Comparison of ENCODE assay signal across 23 mouse cellular contexts in the genomic region with DNA sequence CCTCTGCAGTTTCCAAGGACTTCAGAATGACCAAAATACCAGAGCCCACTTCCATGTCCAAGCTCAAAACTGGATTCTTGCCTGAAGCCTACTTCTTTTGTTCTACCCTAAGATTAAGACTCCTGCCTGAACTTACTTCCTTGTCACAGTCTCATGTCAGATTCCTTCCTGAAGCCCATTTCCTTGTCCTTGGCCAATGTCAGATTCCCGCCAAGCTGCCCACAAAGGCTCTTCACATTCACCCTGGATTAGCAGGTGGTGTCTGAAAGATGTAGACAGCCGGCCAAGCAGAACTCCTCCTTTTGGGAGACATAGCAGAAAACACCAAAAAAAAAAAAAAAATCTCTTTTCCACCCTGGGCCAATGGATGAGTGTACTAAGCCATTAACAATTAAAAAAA. TPM values are rescaled to one million over a fixed set of nuclear protein-coding genes. Genes with fewer than 3 reads are reported as not detected.
DNase-seq lines count a peak whose midpoint lies in the region; ATAC-seq and TF ChIP-seq lines count a peak whose summit lies in the region.
"Had no signal": no experiment of that assay in that cellular context is flagged by ENCODE, and none has a peak within 500 bp of the region (broad histone marks: within the 10 kb centered on the region; RNA-seq: fewer than 3 reads in every experiment).

No protein-coding gene starts in this region.

- peak; percentile 17 to 20 for DNase-seq in cerebellum, postnatal 10 days
- DNase-seq in cerebellum, adult 18-20 months, result no peak
- DNase-seq in ES-E14 (ENCODE audit: low read depth, low spot score) (no peak), ZHBTc4 (ENCODE audit: low read depth, low spot score) (peak; percentile 69)
- DNase-seq in forebrain, embryonic 14.5 days (ENCODE audit: low spot score), result no peak
- DNase-seq: adrenal gland, adult 2 months; adrenal gland, postnatal 10 days; adrenal gland, postnatal 25 days; B cell, adult 2 months; cerebellum, adult 11 months; cerebellum, adult 2 months; cerebellum, adult 9-10 months; cerebellum, postnatal 14 days; cerebellum, postnatal 36 days; embryo, embryonic 11 days had no signal

- in situ Hi-C loops in ES-E14 (cut with MboI; ENCODE audit: low sequenced_read_pairs in 2 of 2, unreplicated experiment in 2 of 2), result no loop called here

- TF ChIP-seq CTCF in E14TG2a.4 (conservative IDR thresholded peaks at IDR 0.05; ENCODE audit: low read length), result no peak

- H3K4me3 ChIP-seq in E14TG2a.4 (replicated peaks; ENCODE audit: low read length) (peak overlapping the region; percentile 75), ES-E14 (ENCODE audit: insufficient read depth in 1 of 2, low read depth in 1 of 2, low read length in 2 of 2, poor library complexity in 1 of 2, severe bottlenecking in 1 of 2) (peak overlapping the region in 1 of 2 experiments; percentile 66; a peak in 1 of 4 replicates)
- H3K4me3 ChIP-seq in forebrain, embryonic 14.5 days (ENCODE audit: low read depth, low read length), result no peak overlapping the region
- H3K4me3 ChIP-seq: embryonic facial prominence, embryonic 13.5 days; embryonic facial prominence, embryonic 15.5 days; erythroblast, embryonic 14.5 days; forebrain, embryonic 13.5 days had no signal

- no peaks in the 10 kb centered on the region for H3K27me3 ChIP-seq in E14TG2a.4 (ENCODE audit: insufficient read depth, low read length)
- H3K27me3 ChIP-seq in forebrain, embryonic 14.5 days (replicated peaks; ENCODE audit: control insufficient read depth, insufficient read depth, low read length), result no peaks in the 10 kb centered on the region
- H3K27me3 ChIP-seq: embryonic facial prominence, embryonic 13.5 days; embryonic facial prominence, embryonic 15.5 days; forebrain, embryonic 13.5 days had no signal

- H3K36me3 ChIP-seq in E14TG2a.4 (ENCODE audit: insufficient read depth, low read length) (no peaks in the 10 kb centered on the region), ES-E14 (ENCODE audit: control insufficient read depth, insufficient read depth, low read length, poor library complexity, severe bottlenecking) (no peaks in the 10 kb centered on the region)
- H3K36me3 ChIP-seq in forebrain, embryonic 14.5 days (ENCODE audit: control insufficient read depth, insufficient read depth, low read length), result no peaks in the 10 kb centered on the region
- H3K36me3 ChIP-seq: embryonic facial prominence, embryonic 13.5 days; embryonic facial prominence, embryonic 15.5 days had no signal

- peaks cover 79% of the 10 kb centered on the region for H3K4me1 ChIP-seq in E14TG2a.4 (replicated peaks; ENCODE audit: low read depth, low read length)
- peaks cover 19 to 27% of the 10 kb centered on the region in 2 experiments for H3K4me1 ChIP-seq in ES-E14 (ENCODE audit: control insufficient read depth in 2 of 2, insufficient read depth in 2 of 2, low read length in 2 of 2, poor library complexity in 1 of 2)
- H3K4me1 ChIP-seq in forebrain, embryonic 14.5 days (ENCODE audit: control insufficient read depth, insufficient read depth, low read length), result no peaks in the 10 kb centered on the region
- H3K4me1 ChIP-seq: embryonic facial prominence, embryonic 13.5 days; embryonic facial prominence, embryonic 15.5 days had no signal

- WGBS in forebrain, embryonic 14.5 days, result 83% methylated on average over 2 of the region's 2 CpGs

- ATAC-seq in erythroid progenitor cell, adult 5-6 weeks (replicated peaks; ENCODE audit: low FRiP score, poor library complexity, severe bottlenecking), result no peak
- ATAC-seq in forebrain, embryonic 14.5 days, result no peak
- ATAC-seq: CD4-positive, CD25-positive, alpha-beta regulatory T cell, adult 4 months; forebrain, embryonic 13.5 days; forebrain, embryonic 16.5 days had no signal

- peak overlapping the region; percentile 48; the same call in 1 of the 2 replicates for H3K27ac ChIP-seq in ES-E14 (ENCODE audit: insufficient read depth, low read depth, low read length, poor library complexity, severe bottlenecking)
- no peak overlapping the region for H3K27ac ChIP-seq in forebrain, embryonic 14.5 days (ENCODE audit: low read depth, low read length)
- H3K27ac ChIP-seq: embryonic facial prominence, embryonic 13.5 days; embryonic facial prominence, embryonic 15.5 days; forebrain, embryonic 13.5 days had no signal

- no peak overlapping the region for H3K4me2 ChIP-seq in forebrain, embryonic 14.5 days (ENCODE audit: low read length)
- H3K4me2 ChIP-seq: embryonic facial prominence, embryonic 13.5 days; embryonic facial prominence, embryonic 15.5 days; forebrain, embryonic 13.5 days had no signal

- H3K9me3 ChIP-seq in E14TG2a.4 (ENCODE audit: low read length) (no peaks in the 10 kb centered on the region), ES-E14 (ENCODE audit: control insufficient read depth, insufficient read depth, low read depth, low read length) (no peaks in the 10 kb centered on the region)
- H3K9me3 ChIP-seq in forebrain, embryonic 14.5 days (replicated peaks; ENCODE audit: control insufficient read depth, low read length), result no peaks in the 10 kb centered on the region
- H3K9me3 ChIP-seq: embryonic facial prominence, embryonic 13.5 days; embryonic facial prominence, embryonic 15.5 days; forebrain, embryonic 13.5 days had no signal

- peak overlapping the region; percentile 67; the same call in 1 of the 2 replicates for H3K9ac ChIP-seq in ES-E14 (ENCODE audit: insufficient read depth, low read depth, low read length, poor library complexity, severe bottlenecking)
- no peak overlapping the region for H3K9ac ChIP-seq in forebrain, embryonic 14.5 days (ENCODE audit: low read length)
- H3K9ac ChIP-seq: embryonic facial prominence, embryonic 13.5 days; embryonic facial prominence, embryonic 15.5 days; forebrain, embryonic 13.5 days had no signal

TF ChIP-seq in ES-E14, 5 proteins besides CTCF, POLR2A, EP300 and RAD21:
- TF ChIP-seq ZNF384 (IDR thresholded peaks at IDR 0.05; ENCODE audit: low read depth, low read length) (peak; percentile 55; the same call in 1 of the 2 replicates), HCFC1 (IDR thresholded peaks at IDR 0.05; ENCODE audit: borderline replicate concordance, insufficient read depth, low read length) (no peak), MAFK (IDR thresholded peaks at IDR 0.05; ENCODE audit: insufficient read depth, low read depth, low read length) (no peak), ZC3H11A (IDR thresholded peaks at IDR 0.05; ENCODE audit: borderline replicate concordance, low read depth, low read length) (no peak)
TF ChIP-seq in ES-E14: peak in this region for 1.

RNA-seq across cellular contexts. Expression of a gene that starts 31.5 kb away (rescaled TPM):
- total RNA-seq in ES-E14 (2012; rRNA removed), result 2.2 and 4.1 TPM in 2 replicates
- not detected in 2 replicates for total RNA-seq in erythroid progenitor cell, adult 5-6 weeks (2015; ENCODE audit: low replicate concordance)
- total RNA-seq in erythroid progenitor cell, adult 5-6 weeks (2017; ENCODE audit: low replicate concordance), result 0.61 and 0.64 TPM in 2 replicates
- 0.40 and 0.65 TPM in 2 replicates for polyA plus RNA-seq in forebrain, embryonic 14.5 days (2014; fragmentation: Nextera tagmentation; extraction: Ambion mirVana)
- polyA plus RNA-seq: adrenal gland, adult 2 months; erythroblast, embryonic 14.5 days had no signal

Comparison
In these comparisons a context has a peak if more than half of its experiments do, and no peak if none do; other contexts are left out.
1. DNase-seq: peak in cerebellum, postnatal 10 days (2 of 2) and ZHBTc4 (single experiment); none in cerebellum, adult 18-20 months (0 of 2), ES-E14 (single experiment) and forebrain, embryonic 14.5 days (single experiment).